Mouse (Mus musculus) erythroid progenitor cell, adult 5-6 weeks (primary cell): ENCODE measurements around the gene Runx1. TPM values are rescaled to one million over a fixed set of nuclear protein-coding genes. Genes with fewer than 3 reads are reported as not detected.

ENCODE experiments used
- ATAC-seq: replicated peaks from 2 replicates; pipeline ENCODE4 v1.8.0; 2016; ENCODE audit warnings: moderate number of reproducible peaks, mild to moderate bottlenecking, moderate TSS enrichment, inconsistent platforms; ENCODE audit not compliant: poor library complexity, low FRiP score, severe bottlenecking
- total RNA-seq, 2 experiments: library from RNA; stranded (forward) in 1 of 2; stranded (reverse) in 1 of 2; fragments of 150-400 nt in 1 of 2; fragments of 186-747, 209-891 nt in 1 of 2; gene quantifications; 2 replicates each; pipeline versions ENCODE4 v1.2.3 to v1.2.4; 2015 to 2017; ENCODE audit warnings: low replicate concordance in 2 of 2

Gene Runx1
- total RNA-seq, 2 experiments from 2014 or later, result 59.5 to 107 TPM

- ATAC-seq, result no peak
Observed at GRCm38 (mm10) chr16:92686978-92687377, 139.0 kb downstream of the Runx1 start.

DNA sequence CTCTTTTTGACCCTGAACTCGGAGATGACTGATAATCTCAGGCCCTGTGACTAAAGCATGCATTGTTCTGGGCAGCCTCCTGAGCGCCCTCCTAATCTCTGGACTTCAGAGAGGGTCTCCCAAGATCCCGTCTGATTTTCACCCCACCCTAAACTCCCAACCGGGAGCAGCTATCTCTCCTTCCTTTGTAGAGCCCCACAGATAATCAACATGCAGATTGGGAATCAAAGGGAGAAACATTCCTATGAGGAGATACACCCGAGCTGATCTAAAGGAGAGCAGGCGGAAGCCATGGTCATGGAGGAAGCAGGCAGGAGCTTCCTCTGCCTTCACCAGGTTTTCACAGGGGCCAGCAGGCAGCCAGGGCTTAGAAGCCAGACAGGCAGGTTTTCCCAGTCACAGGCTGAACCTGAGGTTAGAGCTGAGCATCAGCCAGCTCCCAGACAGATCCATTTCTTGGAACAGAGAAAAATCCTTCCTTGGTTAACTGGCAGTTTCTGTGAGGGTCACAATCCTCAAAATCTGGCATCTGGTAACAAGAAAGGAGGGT is 140.1 kb downstream of the Runx1 start:
- ATAC-seq, result no peak

- ATAC-seq, result no peak
Observed at GRCm38 (mm10) chr16:92684423-92685211, 141.3 kb downstream of the Runx1 start.

DNA sequence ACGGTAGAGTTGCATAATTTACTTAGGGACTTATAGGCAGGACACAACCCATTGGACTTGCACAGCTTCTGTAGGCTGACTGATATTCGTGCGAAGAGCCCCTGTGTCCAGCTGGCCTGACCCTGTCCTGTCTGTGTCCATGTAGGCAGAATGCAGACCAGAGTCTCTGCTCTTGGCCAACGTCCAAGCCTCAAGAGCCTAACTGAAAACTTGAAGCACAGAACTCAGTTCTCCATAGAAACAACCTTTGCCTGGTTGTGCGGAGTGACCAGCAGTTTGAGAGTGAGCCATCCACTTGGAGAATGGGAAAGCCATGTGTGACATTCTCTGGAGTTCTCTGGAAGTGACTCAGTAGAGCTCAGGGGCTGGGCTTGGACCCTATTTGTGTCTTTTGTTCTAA is 149.3 kb downstream of the Runx1 start:
- ATAC-seq, result no peak

DNA sequence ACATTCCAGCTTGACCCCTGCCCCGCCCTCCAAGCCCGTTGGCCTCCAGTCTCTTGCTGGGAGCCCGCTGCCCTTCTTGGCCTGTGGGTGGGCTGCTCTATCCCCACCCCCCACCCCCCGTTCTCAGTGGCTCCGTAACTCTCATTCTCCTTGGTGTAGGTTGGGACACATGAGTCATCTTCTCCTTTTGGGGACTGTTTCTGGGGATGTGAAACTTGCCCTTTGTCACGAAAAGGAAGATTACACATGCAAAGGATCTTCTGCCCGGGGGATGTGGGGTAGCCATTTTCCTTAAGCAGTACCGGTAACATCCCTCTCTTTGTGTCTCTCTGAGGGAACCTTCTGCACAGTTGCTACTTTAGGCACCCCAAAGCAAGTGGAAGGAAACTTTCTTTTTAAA is 150.3 kb downstream of the Runx1 start:
- no peak for ATAC-seq

DNA sequence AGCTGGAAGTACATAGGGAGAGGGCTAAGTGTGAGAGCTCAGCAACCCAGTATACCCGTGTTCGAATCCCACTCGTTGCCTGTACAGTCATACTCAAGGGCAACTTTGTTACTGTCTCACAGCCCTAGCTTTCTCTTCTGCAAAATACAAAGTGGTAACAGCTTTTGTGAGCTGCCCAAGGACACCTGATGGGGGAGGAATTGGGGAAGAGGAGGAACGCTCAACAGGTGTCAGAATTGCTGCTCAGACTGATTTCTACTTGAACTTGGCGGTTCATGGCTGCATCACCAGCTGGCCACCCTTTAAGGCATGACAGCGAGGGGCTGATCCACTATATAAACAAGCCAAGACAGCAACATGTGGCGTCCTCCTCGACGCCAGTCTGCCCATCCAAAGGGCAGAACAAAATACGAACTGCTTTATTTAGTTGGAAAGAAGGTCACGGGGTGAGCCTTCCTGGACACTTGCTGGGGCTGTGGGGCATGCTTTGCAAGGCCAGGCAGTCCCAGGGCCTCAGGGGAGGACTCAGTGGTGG is 151.0 kb downstream of the Runx1 start:
- no peak for ATAC-seq

GRCm38 (mm10) chr16:92674121-92674816 is 151.7 kb downstream of the Runx1 start:
- ATAC-seq, result no peak

GRCm38 (mm10) chr16:92668807-92669206 is 157.1 kb downstream of the Runx1 start:
- no peak for ATAC-seq

DNA sequence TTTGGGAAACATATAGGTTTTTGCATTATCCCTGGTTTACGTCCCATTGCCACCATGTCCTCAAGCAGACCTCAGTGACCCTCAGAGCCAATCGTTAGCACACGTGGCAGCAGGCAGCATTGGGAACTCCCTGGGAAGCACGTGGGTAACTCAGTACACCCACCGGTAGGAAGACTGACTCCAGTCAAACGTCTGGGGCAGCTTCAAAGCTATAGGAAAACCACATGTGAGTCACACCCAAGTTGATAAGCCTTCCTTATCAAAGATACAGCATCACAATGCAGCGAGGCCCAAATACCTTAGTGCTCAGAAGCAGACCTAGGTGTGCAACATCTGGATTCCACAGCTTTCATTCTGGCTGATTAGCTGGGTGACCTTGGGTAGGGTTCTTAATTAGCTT is 164.2 kb downstream of the Runx1 start:
- no peak for ATAC-seq

- no peak for ATAC-seq
Observed at GRCm38 (mm10) chr16:92656750-92657149, 169.2 kb downstream of the Runx1 start.

DNA sequence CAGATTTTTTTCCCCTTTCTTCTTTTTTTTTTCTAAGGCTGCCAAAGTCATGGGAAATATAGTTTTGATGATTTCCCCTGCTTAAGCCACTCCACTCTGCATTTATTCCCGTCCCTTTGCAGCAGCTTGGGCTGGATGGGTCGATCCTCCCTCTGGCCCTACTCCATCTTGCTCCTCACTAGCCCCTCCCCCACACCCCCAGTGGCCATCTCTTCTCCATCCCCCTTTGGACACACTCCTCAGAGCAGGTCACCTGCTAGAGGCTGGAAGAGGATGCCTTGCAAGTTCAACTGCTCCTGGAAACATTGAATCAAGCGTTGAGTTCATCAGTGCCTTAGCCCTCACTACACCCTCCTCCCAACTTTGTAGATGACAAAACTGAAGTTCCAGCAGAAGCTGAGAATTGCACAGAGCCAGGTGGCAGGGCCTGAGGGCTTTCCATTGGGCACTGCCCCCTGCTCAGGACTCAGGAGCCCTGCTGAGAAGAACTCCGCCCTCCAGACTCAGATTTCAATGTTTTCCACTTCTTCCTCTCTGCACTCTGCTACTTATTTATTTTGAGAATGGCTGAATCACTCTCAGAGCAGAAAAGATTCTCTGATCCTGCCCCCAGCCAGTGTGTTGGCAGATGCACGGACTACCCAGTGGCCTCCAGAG is 171.5 kb downstream of the Runx1 start:
- no peak for ATAC-seq

DNA sequence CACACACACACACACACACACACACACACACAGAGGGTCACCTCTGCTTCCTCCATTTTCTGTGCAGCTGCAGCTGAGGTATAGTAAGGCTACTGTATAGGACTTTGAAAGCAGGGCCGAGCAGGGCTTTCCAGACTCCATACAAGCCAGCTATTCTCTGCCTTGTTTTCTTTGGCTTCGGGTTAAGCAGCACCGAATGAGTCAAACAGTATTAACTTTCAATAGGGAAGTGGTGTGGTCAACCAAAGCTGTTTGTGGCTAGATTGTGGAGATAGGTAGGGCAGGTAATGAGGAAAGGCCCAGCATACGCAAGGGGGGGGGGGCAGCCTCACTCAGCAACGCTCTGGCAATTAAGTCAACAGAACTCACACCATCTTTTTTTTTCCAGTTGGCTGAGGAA is 172.1 kb downstream of the Runx1 start:
- ATAC-seq, result no peak

DNA sequence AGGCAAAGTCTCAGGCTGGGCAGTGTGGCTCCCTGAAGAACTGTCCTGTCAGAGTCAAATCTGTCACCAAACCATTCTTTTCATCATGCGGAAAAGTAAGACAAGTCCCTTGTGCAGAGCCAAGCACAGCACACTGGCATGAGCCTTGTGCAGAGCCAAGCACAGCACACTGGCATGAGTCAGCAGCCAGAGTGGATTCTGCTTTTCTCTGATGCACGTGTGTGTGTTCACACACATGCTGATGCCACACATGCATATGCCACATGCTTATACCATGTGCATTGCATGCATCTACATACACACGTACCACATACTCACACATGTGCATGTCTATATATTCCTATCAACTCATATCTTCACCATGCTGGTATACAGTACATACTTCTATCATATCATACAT is 174.7 kb downstream of the Runx1 start:
- no peak for ATAC-seq

DNA sequence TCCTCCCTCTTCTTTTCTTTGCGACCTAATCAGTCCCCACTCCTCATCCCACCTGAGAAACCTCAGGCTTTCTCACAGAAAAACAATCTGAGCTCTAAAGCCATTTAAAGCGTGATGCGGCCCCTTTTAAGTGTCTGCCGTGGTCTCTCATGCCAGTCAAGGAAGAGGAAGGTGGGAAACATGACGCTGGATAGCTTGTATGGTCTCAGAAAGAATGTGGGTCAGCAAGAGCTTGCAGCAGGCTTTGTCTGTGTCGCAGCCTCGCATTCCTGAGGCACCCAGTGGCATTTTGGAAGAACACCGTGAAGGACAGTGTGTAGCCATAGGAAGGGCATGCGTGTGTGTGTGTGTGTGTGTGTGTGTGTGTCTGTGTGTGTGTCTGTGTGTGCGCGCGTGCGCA is 179.8 kb downstream of the Runx1 start:
- no peak for ATAC-seq

- ATAC-seq, result no peak
Observed at GRCm38 (mm10) chr16:92645423-92646115, 180.4 kb downstream of the Runx1 start.

DNA sequence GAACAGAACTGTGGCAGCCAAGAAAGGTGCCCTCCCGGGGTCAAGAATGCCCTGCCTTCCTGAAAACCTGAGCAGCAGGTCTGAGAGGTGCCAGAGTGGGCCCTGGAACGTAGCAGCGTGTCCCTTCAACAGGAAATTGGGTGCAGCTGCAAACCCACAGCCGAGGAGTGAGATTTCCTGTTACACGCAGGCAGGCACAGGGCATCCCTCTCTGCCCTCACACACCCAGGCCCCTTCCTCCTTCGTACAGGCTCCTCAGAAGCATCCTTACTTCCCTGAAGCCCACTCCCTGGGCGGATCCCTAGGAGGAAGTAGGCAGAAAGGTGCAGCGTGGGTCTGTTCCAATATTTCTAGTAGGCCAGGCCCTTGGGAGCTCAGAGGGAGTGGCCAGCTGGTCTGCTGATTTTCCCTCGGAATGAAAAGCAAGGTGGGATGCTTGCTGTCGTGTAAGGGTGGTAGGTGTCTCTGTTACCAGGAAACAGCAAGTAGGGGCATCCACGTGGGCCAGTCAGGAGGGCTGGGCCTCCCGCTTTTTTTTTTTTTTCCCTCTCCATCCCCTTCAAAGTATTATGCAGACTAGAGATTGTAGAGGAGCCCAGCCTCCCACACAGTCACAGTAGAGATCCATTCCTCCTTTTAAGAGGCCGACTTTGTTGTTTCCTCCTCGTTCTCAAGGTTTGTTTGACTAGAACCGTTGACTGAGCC is 181.1 kb downstream of the Runx1 start:
- no peak for ATAC-seq

GRCm38 (mm10) chr16:92644315-92644714 is 181.6 kb downstream of the Runx1 start:
- ATAC-seq, result no peak

GRCm38 (mm10) chr16:92642283-92642682 is 183.7 kb downstream of the Runx1 start:
- no peak for ATAC-seq

GRCm38 (mm10) chr16:92641053-92641452 is 184.9 kb downstream of the Runx1 start:
- no peak for ATAC-seq
